Mouse (Mus musculus) right cerebral cortex, adult 2 months (tissue): ENCODE measurements at regions not wholly inside any gene's neighbourhood (a gene's known extent, or its start where the extent isn't known, plus 50 kb on each side); places are given as distances from the start of the nearest gene placed in this dataset.

ENCODE experiments used
- DNase-seq, 2 experiments: peaks; one replicate each; pipeline ENCODE4 v3.0.0; 2021 to 2022; ENCODE audit warnings: low spot score in 2 of 2

DNA sequence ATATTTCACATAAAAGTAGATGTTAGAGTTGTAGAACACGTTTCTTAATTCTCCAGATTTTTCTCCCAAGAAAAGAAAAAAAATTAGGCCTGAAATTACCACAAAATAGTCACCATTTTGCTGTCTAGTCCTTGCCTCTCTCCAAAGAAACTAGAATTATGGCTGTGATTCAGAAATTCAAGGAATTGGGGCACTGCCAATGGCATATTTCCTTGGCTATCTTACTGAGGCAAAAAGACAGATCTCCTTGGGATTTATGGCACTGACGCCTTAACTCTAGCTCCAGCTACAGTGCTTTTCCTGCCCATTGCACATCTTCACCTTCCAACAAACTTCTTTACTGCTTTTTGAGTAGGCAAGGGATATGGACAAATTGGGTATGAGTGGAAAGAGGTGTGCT is 336.3 kb upstream of the Slc24a2 start:
- peak in 1 of 2 experiments; percentile 7 for DNase-seq

DNA sequence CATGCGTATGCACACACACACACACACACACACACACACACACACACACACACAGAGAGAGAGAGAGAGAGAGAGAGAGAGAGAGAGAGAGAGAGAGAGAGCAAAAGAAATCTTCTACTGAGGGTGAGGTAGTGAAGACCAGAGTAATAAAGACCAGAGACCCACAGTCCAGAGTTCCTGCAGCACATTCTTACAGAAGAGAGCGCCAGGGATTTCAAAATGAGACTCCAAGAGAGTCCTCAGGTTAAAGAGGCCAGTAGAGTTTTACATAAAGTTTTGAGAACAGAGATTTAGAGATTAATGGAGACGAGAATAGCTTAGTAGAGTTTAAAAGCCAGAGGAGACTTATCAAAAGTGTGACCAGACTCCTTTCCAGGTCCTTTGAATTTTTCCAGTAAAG is 324.6 kb upstream of the Slc24a2 start:
- no peak for DNase-seq
